Mouse (Mus musculus): Measurements from ENCODE around the gene Rnf123.

DNA sequence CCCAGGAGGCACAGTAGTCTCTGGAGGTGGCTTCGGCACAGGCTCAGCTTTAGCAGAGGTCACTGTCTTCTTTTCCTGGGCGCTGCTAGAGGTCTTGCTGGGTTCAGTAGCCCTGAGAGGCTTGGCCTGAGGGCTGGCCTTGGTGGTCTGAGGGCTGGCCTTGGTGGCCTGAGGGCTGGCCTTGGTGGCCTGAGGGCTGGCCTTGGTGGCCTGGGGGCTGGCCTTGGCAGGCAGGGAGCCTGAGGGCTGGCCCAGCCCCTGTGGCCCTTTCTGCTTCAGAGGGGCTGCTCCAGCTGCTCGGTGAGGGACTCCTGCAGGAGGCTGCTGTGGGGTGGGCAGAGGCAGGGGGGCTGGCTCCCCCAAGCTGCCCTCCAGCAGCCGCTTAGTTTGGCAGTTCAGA lies 34.0 kb upstream of the Rnf123 start:
- TF ChIP-seq ZC3H11A (IDR thresholded peaks at IDR 0.05; ENCODE audit: borderline replicate concordance, low read depth, low read length) (no peak), MAFK (IDR thresholded peaks at IDR 0.05; ENCODE audit: insufficient read depth, low read depth, low read length) (no peak), CHD2 (IDR thresholded peaks at IDR 0.05; ENCODE audit: low read depth, low read length) (no peak)
